Mouse (Mus musculus) heart, embryonic 15.5 days (tissue): ENCODE results near the gene Erbb3. TPM values are rescaled to one million over a fixed set of nuclear protein-coding genes. Genes with fewer than 3 reads are reported as not detected.

Experiments
- ATAC-seq: fragments of 200-750 bp; cut with Nextera tagmentation; replicated peaks from 2 replicates; pipeline ENCODE4 v1.8.0; 2017; ENCODE audit warnings: low read depth, moderate TSS enrichment; ENCODE audit not compliant: insufficient number of reproducible peaks, insufficient read depth, low FRiP score
- H3K27ac ChIP-seq: fragments of 300-500 bp; sonication (generic); 2 replicates; pipeline ENCODE4 v1.5.1; 2015; ENCODE audit warnings: mild to moderate bottlenecking, inconsistent platforms
- H3K27me3 ChIP-seq: fragments of 300-500 bp; sonication (generic); 2 replicates; pipeline ENCODE4 v1.6.1; 2015; ENCODE audit warnings: inconsistent platforms
- H3K36me3 ChIP-seq: fragments of 300-500 bp; sonication (generic); 2 replicates; pipeline ENCODE4 v1.6.1; 2015; ENCODE audit warnings: mild to moderate bottlenecking, inconsistent platforms
- H3K4me1 ChIP-seq: fragments of 300-500 bp; sonication (generic); replicated peaks from 2 replicates; pipeline ENCODE4 v1.6.1; 2015; ENCODE audit warnings: inconsistent platforms
- H3K4me2 ChIP-seq: fragments of 300-500 bp; sonication (generic); 2 replicates; pipeline ENCODE4 v1.6.1; 2015; ENCODE audit warnings: inconsistent platforms, mild to moderate bottlenecking, moderate library complexity
- H3K4me3 ChIP-seq: fragments of 300-500 bp; sonication (generic); 2 replicates; pipeline ENCODE4 v1.5.1; 2015; ENCODE audit warnings: mild to moderate bottlenecking, inconsistent platforms
- H3K9ac ChIP-seq: fragments of 300-500 bp; sonication (generic); 2 replicates; pipeline ENCODE4 v1.6.1; 2015; ENCODE audit warnings: mild to moderate bottlenecking, inconsistent platforms
- H3K9me3 ChIP-seq: fragments of 300-500 bp; sonication (generic); replicated peaks from 2 replicates; pipeline ENCODE4 v1.6.1; 2016; ENCODE audit warnings: inconsistent platforms
- WGBS: fragments of 180-500 bp; shearing (Covaris S2); methylation state at CpG from one replicate; pipeline ENCODE4 v1.1.7; 2015; ENCODE audit warnings: mixed read lengths; 5-methylcytosine and 5-hydroxymethylcytosine counted together
- polyA plus RNA-seq: library from polyadenylated mRNA; unstranded; fragments of >200 nt; fragmentation: Nextera tagmentation; extraction: Ambion mirVana; gene quantifications from 2 replicates; pipeline ENCODE4 v1.2.1, GENCODE M21; 2015

The Erbb3 gene
- polyA plus RNA-seq, 1 experiment from 2014 or later = 3.4 TPM

DNA sequence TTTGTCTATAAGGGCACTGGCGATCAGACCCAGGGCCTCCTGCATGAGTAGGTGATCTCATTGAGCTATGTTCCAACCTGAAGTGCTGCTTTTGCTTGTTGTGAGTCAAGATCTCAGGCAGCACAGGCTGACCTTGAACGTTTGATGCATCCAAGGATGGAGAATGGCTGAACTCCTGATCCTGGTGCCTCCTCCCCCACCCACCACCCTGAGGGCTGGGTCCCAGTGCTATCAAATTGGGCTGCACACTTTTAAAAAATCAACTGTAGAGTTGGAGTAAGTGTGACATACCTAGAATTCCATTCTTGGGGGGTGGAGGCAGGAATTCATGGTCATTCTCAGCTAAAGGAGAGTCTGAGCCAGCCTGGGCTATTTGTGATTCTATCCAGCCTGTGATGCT lies 17.0 kb upstream of the Erbb3 start:
- Histone ChIP-seq H3K4me3 (no peak overlapping the region), H3K9me3 (no peaks in the 10 kb centered on the region), H3K4me1 (peaks cover 3% of the 10 kb centered on the region; the same call in 1 of the 2 replicates), H3K9ac (no peak overlapping the region), H3K36me3 (no peaks in the 10 kb centered on the region), H3K4me2 (no peak overlapping the region), H3K27me3 (no peaks in the 10 kb centered on the region), H3K27ac (no peak overlapping the region)
- 36% methylated on average over 2 of the region's 2 CpGs for WGBS
- ATAC-seq = no peak

DNA sequence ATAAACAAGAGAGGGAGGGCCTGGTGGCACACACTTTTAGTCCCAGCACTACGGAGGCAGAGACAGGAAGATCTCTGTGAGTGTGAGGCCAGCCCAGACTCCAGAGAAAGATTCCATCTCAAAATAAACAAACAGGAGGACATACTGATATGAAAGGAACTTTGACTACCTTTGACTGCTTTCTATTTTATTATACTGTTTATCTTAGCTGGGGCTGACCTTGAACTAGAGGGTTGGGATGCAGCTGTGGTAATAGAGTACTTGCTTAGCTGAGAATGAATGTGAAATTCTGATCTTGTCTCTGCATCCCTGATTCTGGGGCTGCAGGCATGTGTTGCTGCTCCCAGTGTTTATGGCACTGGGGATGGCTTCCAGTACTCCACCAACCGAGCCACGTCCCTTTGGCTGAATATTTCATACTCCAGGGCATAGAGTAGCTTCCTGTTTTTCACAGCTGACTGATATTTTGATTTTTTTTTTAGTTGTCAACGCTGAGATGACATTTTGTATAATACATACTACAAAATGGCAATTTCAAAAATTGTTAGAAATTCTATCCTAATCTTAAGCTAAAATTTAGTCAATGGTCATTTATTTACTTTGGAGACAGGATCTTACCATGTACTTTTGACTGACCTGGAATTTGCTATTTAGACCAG lies 13.1 kb upstream of the Erbb3 start:
- H3K36me3 ChIP-seq = no peaks in the 10 kb centered on the region
- no peak overlapping the region for H3K9ac ChIP-seq
- WGBS = 74% methylated on average over 4 of the region's 4 CpGs
- no peak overlapping the region for H3K27ac ChIP-seq
- no peak overlapping the region for H3K4me2 ChIP-seq
- H3K9me3 ChIP-seq = no peaks in the 10 kb centered on the region
- peaks cover 3% of the 10 kb centered on the region; the same call in 1 of the 2 replicates for H3K4me1 ChIP-seq
- no peak for ATAC-seq
- no peak overlapping the region for H3K4me3 ChIP-seq
- H3K27me3 ChIP-seq = no peaks in the 10 kb centered on the region

DNA sequence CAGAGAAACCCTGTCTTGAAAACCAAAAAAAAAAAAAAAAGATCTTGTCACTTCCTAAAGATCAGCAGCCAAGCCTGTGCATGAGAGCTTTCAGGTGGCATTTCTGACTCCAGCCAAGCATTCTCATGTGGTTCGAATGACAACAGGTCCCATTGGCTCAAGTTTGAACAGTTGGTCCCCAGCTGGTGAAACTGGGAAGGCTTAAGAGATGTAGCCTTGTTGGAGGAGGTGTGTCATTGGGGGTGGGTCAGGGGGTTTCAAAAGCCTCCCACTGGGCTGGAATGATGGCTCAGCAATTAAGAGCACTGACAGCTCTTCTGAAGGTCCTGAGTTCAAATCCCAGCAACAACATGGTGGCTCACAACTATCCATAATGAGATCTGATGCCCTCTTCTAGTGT lies 12.0 kb upstream of the Erbb3 start:
- no peaks in the 10 kb centered on the region for H3K9me3 ChIP-seq
- no peak for ATAC-seq
- H3K36me3 ChIP-seq = no peaks in the 10 kb centered on the region
- H3K27me3 ChIP-seq = no peaks in the 10 kb centered on the region
- H3K9ac ChIP-seq = no peak overlapping the region
- H3K4me2 ChIP-seq = no peak overlapping the region
- 92% methylated on average over 1 of the region's 1 CpGs for WGBS
- H3K27ac ChIP-seq = no peak overlapping the region
- no peak overlapping the region for H3K4me3 ChIP-seq
- peaks cover 3% of the 10 kb centered on the region; the same call in 1 of the 2 replicates for H3K4me1 ChIP-seq

DNA sequence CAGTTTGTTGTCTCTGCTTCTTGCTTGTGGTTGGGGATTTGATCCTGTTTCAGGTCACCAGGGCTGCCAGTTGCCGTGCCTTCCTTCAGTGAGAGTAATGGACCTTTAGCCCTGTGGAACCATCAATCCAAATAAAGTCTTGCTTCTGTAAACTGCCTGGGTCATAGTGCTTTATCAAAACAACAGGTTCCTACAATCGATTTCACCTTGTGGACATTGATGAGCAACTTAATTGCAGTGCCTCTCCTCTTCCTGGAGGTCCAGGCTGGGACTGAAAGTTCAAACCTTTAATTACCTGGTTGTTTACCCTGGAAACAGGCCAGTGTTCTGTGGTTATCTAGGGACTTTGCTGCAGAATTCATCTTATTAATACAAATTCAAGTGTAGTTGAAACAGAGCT lies 9.0 kb upstream of the Erbb3 start:
- H3K4me2 ChIP-seq = no peak overlapping the region
- no peaks in the 10 kb centered on the region for H3K4me1 ChIP-seq
- no peaks in the 10 kb centered on the region for H3K36me3 ChIP-seq
- H3K27me3 ChIP-seq = no peaks in the 10 kb centered on the region
- H3K9me3 ChIP-seq = no peaks in the 10 kb centered on the region
- ATAC-seq = no peak
- no peak overlapping the region for H3K4me3 ChIP-seq
- WGBS = 70% methylated on average over 2 of the region's 2 CpGs
- H3K9ac ChIP-seq = no peak overlapping the region
- H3K27ac ChIP-seq = no peak overlapping the region

DNA sequence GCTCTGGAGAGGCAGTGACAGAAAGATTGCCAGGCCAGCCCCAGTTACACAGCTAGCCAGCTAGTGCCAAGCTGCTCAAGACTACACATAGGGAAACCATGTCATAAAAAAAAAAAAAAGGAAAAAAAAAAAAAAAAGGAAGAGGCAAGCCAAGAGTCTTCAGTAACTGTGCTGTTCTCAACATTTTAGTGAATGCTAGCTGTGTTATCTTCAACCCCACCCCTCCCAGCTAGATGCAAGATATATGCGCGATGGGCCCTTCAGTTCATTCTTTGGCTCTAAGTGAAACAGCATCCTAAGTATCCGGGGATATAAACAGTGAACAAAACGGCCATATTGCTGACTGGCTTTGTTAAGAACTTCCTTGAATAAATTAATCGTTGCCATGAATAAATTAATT lies 3.3 kb upstream of the Erbb3 start:
- Histone ChIP-seq H3K27me3 (peaks cover 19% of the 10 kb centered on the region), H3K9me3 (no peaks in the 10 kb centered on the region), H3K4me1 (peaks cover 15% of the 10 kb centered on the region), H3K4me2 (no peak overlapping the region), H3K27ac (no peak overlapping the region), H3K4me3 (no peak overlapping the region), H3K36me3 (no peaks in the 10 kb centered on the region), H3K9ac (no peak overlapping the region)
- WGBS = 70% methylated on average over 5 of the region's 5 CpGs
- no peak for ATAC-seq

DNA sequence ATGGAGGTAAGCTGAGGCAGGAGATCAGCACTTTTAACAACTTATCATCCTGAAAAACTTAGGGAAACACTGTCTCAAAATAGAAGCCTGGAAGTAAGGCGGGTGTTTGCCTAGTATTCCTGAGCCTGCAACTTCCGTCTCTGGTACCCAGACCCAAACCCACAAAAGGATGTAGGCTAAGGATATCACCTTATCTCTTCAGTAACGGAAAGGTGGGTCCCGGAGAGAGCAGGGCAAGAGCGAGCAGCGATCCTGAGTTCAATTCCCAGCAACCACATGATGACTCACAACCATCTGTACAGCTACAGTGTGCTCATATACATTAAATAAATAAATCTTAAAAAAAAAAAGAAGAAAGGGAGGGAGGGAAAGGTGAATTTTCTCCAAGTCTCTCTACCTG lies 2.0 kb upstream of the Erbb3 start:
- no peak overlapping the region for H3K9ac ChIP-seq
- no peak for ATAC-seq
- H3K27me3 ChIP-seq = peaks cover 25% of the 10 kb centered on the region
- H3K27ac ChIP-seq = no peak overlapping the region
- no peak overlapping the region for H3K4me3 ChIP-seq
- H3K4me1 ChIP-seq = peaks cover 15% of the 10 kb centered on the region
- H3K4me2 ChIP-seq = no peak overlapping the region
- no peaks in the 10 kb centered on the region for H3K36me3 ChIP-seq
- no peaks in the 10 kb centered on the region for H3K9me3 ChIP-seq
- WGBS = 62% methylated on average over 6 of the region's 6 CpGs

DNA sequence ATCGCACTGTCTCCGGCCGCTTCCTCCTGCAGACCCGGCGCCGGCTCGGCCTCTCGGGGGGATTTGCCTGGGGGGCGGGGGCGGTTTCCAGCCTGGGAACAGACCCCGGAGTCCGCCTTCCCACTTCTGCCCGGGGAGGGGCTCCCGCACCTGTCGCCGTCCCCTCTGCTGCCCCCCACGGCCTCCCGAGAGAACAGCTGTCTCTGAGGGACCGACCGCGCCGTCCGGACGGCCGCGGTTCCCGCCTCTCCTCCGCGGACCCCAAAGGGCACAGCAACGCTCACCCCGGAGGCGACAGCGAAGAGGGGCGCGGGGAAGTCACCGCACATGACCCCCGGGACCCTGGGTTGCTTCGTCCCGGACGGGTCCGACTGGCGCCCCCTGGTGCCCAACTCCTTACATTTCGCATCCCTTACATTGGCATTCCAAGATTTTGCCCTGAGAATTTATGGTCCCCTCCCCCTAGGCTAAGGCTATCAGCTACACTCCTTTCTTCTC lies 790 bp upstream of the Erbb3 start:
- H3K9ac ChIP-seq = peak overlapping the region; percentile 49
- H3K4me2 ChIP-seq = peak overlapping the region; percentile 99
- no peaks in the 10 kb centered on the region for H3K9me3 ChIP-seq
- peaks cover 25% of the 10 kb centered on the region for H3K27me3 ChIP-seq
- WGBS = under 1% methylated on average over 43 of the region's 43 CpGs
- H3K27ac ChIP-seq = peak overlapping the region; percentile 35; the same call in 1 of the 2 replicates
- H3K36me3 ChIP-seq = no peaks in the 10 kb centered on the region
- H3K4me3 ChIP-seq = peak overlapping the region; percentile 67
- peak; percentile 50; the same call in 1 of the 2 replicates for ATAC-seq
- peaks cover 15% of the 10 kb centered on the region for H3K4me1 ChIP-seq

DNA sequence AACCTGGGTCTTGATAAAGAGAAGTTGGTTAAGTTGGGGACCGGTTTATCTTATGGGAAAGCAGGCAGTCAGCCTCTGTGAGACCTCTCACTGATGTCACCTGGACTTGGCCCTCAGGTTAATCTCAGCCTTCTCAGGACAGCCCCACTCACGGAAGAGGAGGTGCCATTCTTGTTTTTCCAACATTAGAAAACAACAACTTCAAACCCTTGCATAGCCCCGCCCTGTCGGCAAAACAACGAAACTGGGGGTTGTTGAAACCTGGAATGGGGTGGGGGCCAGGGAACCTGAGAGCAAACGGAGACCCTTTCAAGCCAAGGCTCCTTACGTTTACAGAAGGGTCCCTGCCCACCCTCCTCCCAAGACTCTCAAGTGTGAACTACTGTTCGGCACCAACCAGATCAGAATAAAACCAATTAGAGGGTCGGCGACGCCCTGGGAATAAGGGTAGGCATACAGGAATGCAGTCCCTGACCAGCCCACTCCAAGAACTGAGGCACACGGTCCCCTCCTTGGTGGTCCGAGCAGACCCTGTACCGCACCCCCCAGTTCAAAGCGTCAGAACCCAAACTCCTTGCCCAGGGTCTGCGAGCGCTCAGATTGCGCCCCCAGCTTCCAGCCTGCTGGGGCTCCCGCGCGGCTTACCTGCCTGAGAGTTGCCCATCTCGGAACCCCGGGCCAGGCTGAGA lies 533 bp downstream of the Erbb3 start:
- Histone ChIP-seq H3K9me3 (no peaks in the 10 kb centered on the region), H3K9ac (peak overlapping the region; percentile 49), H3K27ac (no peak overlapping the region), H3K4me1 (peaks cover 20% of the 10 kb centered on the region), H3K4me3 (peak overlapping the region; percentile 67), H3K36me3 (no peaks in the 10 kb centered on the region), H3K4me2 (peak overlapping the region; percentile 99), H3K27me3 (peaks cover 25% of the 10 kb centered on the region)
- 0 out of 2 replicates have a peak, but pooled peaks have one; percentile 4 for ATAC-seq
- WGBS = 2% methylated on average over 23 of the region's 23 CpGs

DNA sequence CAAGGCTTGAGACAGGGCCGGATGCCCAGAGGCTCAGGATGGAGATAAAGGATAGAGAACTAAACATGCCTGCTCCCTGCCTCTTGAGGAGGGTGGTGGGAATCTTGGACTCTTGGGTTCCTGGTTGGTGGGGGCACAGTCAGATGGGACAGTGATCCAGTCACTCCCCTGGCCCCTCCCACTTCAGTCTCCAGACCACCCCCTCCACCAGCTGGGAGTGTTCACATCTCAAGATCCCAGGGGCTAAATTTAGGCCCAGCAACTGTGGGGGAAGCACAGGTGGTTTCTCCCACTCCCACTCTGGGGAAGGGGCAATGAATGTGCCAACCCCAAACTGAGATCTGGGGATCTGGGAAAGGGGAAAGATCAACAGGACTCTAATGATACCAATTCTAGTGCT lies 1.3 kb downstream of the Erbb3 start:
- Histone ChIP-seq H3K9me3 (no peaks in the 10 kb centered on the region), H3K4me2 (peak overlapping the region; percentile 1; the same call in 1 of the 2 replicates), H3K27me3 (peaks cover 25% of the 10 kb centered on the region), H3K4me1 (peaks cover 28% of the 10 kb centered on the region), H3K27ac (no peak overlapping the region), H3K4me3 (no peak overlapping the region), H3K9ac (no peak overlapping the region), H3K36me3 (no peaks in the 10 kb centered on the region)
- ATAC-seq = no peak
- 41% methylated on average over 1 of the region's 1 CpGs for WGBS

DNA sequence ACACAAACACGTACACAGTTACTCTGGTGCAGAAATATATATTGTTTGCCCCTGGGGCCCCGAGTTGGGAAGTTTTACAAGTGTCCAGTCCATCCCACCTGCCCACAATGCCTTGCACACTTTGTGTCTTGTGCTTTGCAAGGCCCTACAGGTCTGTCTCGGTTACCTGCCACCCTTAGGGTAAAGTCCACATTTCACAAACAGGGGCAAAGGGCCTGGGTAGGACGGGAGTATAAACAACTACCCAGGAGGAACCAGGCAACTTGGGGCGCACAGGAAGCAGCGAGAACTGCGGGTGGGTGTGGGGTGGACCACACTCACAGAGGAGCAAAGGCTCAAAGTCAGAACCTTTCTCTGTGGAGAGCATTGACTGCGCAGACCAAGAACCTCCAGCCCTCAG lies 1.8 kb downstream of the Erbb3 start:
- no peak overlapping the region for H3K4me3 ChIP-seq
- WGBS = 55% methylated on average over 8 of the region's 8 CpGs
- no peak overlapping the region; the same call in 1 of the 2 replicates for H3K27ac ChIP-seq
- no peak overlapping the region; the same call in 1 of the 2 replicates for H3K4me2 ChIP-seq
- H3K27me3 ChIP-seq = peaks cover 25% of the 10 kb centered on the region
- no peak for ATAC-seq
- H3K9ac ChIP-seq = no peak overlapping the region
- H3K9me3 ChIP-seq = no peaks in the 10 kb centered on the region
- peaks cover 28% of the 10 kb centered on the region for H3K4me1 ChIP-seq
- no peaks in the 10 kb centered on the region for H3K36me3 ChIP-seq

DNA sequence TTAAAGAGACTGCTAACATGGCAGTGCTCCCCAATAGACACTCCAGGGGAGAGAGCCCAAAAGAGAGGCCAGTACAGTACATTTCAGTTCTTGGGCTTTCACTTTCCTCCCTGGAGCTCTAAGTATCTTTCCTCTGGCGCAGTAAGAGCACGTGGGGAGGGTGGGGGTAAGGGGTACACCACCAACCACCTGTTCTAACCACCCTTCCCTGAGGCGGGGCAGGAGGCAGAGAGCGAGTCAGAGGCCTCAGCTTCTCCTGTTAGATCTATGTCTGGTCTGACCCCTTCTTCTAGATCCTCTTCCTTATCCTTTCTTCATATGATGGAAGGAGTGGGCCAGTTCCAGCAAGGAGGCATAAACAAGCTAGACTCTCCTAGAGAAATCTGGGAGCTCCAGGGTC lies 2.3 kb downstream of the Erbb3 start:
- H3K9me3 ChIP-seq = no peaks in the 10 kb centered on the region
- H3K9ac ChIP-seq = no peak overlapping the region
- H3K27me3 ChIP-seq = peaks cover 25% of the 10 kb centered on the region
- H3K36me3 ChIP-seq = no peaks in the 10 kb centered on the region
- H3K4me2 ChIP-seq = no peak overlapping the region
- no peak for ATAC-seq
- no peak overlapping the region for H3K27ac ChIP-seq
- WGBS = 52% methylated on average over 4 of the region's 4 CpGs
- H3K4me1 ChIP-seq = peaks cover 28% of the 10 kb centered on the region
- H3K4me3 ChIP-seq = no peak overlapping the region
